Mouse (Mus musculus) kidney, embryonic 16.5 days (tissue): ENCODE measurements around the gene Mcm8. TPM values are rescaled to one million over a fixed set of nuclear protein-coding genes. Genes with fewer than 3 reads are reported as not detected.

Experiments
- ATAC-seq: fragments of 200-750 bp; cut with Nextera tagmentation; 2 replicates; pipeline ENCODE4 v1.8.0; 2017; ENCODE audit warnings: moderate TSS enrichment; ENCODE audit not compliant: low FRiP score, low TSS enrichment
- H3K27ac ChIP-seq: fragments of 300-500 bp; sonication (generic); 2 replicates; pipeline ENCODE4 v1.5.1; 2014; ENCODE audit warnings: low read length
- H3K27me3 ChIP-seq: fragments of 300-500 bp; sonication (generic); 2 replicates; pipeline ENCODE4 v1.6.1; 2014; ENCODE audit warnings: low read length, control low read depth, mixed read lengths; ENCODE audit not compliant: insufficient read depth
- H3K36me3 ChIP-seq: fragments of 300-500 bp; sonication (generic); 2 replicates; pipeline ENCODE4 v1.6.1; 2014; ENCODE audit warnings: low read length, control low read depth, mixed read lengths; ENCODE audit not compliant: insufficient read depth
- H3K4me1 ChIP-seq: fragments of 300-500 bp; sonication (generic); 2 replicates; pipeline ENCODE4 v1.6.1; 2014; ENCODE audit warnings: low read length, control low read depth, mixed read lengths; ENCODE audit not compliant: insufficient read depth
- H3K4me2 ChIP-seq: fragments of 300-500 bp; sonication (generic); replicated peaks from 2 replicates; pipeline ENCODE4 v1.6.1; 2014; ENCODE audit warnings: low read depth, low read length
- H3K4me3 ChIP-seq: fragments of 300-500 bp; sonication (generic); 2 replicates; pipeline ENCODE4 v1.5.1; 2014; ENCODE audit warnings: mild to moderate bottlenecking, low read length
- H3K9ac ChIP-seq: fragments of 300-500 bp; sonication (generic); replicated peaks from 2 replicates; pipeline ENCODE4 v1.6.1; 2014; ENCODE audit warnings: low read length
- H3K9me3 ChIP-seq: fragments of 300-500 bp; sonication (generic); 2 replicates; pipeline ENCODE4 v1.6.1; 2016; ENCODE audit warnings: low read length, control low read depth
- WGBS: fragments of 180-500 bp; shearing (Covaris S2); extraction: QIAGEN DNeasy Blood & Tissue Kit; methylation state at CpG from one replicate; pipeline ENCODE4 v1.1.7; 2014; 5-methylcytosine and 5-hydroxymethylcytosine counted together
- polyA plus RNA-seq: library from polyadenylated mRNA; unstranded; fragments of >200 nt; fragmentation: Nextera tagmentation; extraction: Ambion mirVana; gene quantifications from 2 replicates; pipeline ENCODE4 v1.2.1, GENCODE M21; 2015

The Mcm8 gene
- polyA plus RNA-seq, result 13.8 and 18.1 TPM in 2 replicates

- Histone ChIP-seq H3K4me3 (peak within 1 kb of the TSS; percentile 79), H3K36me3 (peaks cover 16% of the 10 kb centered on the region; the same call in 1 of the 2 replicates), H3K27me3 (no peaks in the 10 kb centered on the region), H3K4me2 (peak within 1 kb of the TSS; percentile 89), H3K9me3 (no peaks in the 10 kb centered on the region), H3K27ac (peak within 1 kb of the TSS; percentile 72), H3K9ac (peak within 1 kb of the TSS; percentile 80), H3K4me1 (peaks cover 17% of the 10 kb centered on the region)
- ATAC-seq, result peak; percentile 100
- WGBS, result under 1% methylated on average over 59 of the region's 59 CpGs
Observed at GRCm38 (mm10) chr2:132815608-132816314, at the start of gene Mcm8, which contains the start of gene Trmt6. Gene Mcm8 (plus strand): TSS chr2:132816141. Gene Trmt6 (minus strand): TSS chr2:132816055.

GRCm38 (mm10) chr2:132770822-132771221 is 45.1 kb upstream of the Mcm8 start:
- H3K4me3 ChIP-seq, result no peak overlapping the region
- H3K4me1 ChIP-seq, result no peaks in the 10 kb centered on the region
- WGBS, result 81% methylated on average over 1 of the region's 1 CpGs

GRCm38 (mm10) chr2:132780978-132781377 is 35.0 kb upstream of the Mcm8 start, which contains the start of gene Chgb:
Gene Chgb (plus strand): TSS chr2:132781278.
- peaks cover 9% of the 10 kb centered on the region; the same call in 1 of the 2 replicates for H3K27me3 ChIP-seq
- H3K4me2 ChIP-seq, result peak within 1 kb of the TSS; percentile 63
- no peak within 1 kb of the TSS for H3K27ac ChIP-seq
- ATAC-seq, result no peak
- H3K4me1 ChIP-seq, result no peaks in the 10 kb centered on the region
- peak within 1 kb of the TSS; percentile 44 for H3K4me3 ChIP-seq
- no peaks in the 10 kb centered on the region for H3K36me3 ChIP-seq
- 8% methylated on average over 4 of the region's 4 CpGs for WGBS
- H3K9ac ChIP-seq, result no peak within 1 kb of the TSS
- H3K9me3 ChIP-seq, result no peaks in the 10 kb centered on the region

More at GRCm38 (mm10) chr2:132770822-132771221, 45.1 kb upstream of the Mcm8 start:
- Histone ChIP-seq H3K27ac (no peak overlapping the region), H3K9me3 (no peaks in the 10 kb centered on the region), H3K9ac (no peak overlapping the region), H3K27me3 (no peaks in the 10 kb centered on the region), H3K36me3 (no peaks in the 10 kb centered on the region), H3K4me2 (no peak overlapping the region)
- ATAC-seq, result no peak

GRCm38 (mm10) chr2:132781439-132782068 is 34.4 kb upstream of the Mcm8 start:
- H3K9ac ChIP-seq, result no peak overlapping the region
- ATAC-seq, result peak; percentile 99
- no peaks in the 10 kb centered on the region for H3K36me3 ChIP-seq
- H3K27me3 ChIP-seq, result peaks cover 9% of the 10 kb centered on the region; the same call in 1 of the 2 replicates
- H3K4me3 ChIP-seq, result peak overlapping the region; percentile 44
- H3K4me1 ChIP-seq, result no peaks in the 10 kb centered on the region
- H3K4me2 ChIP-seq, result peak overlapping the region; percentile 63
- WGBS, result 1% methylated on average over 39 of the region's 41 CpGs
- H3K27ac ChIP-seq, result no peak overlapping the region
- no peaks in the 10 kb centered on the region for H3K9me3 ChIP-seq

GRCm38 (mm10) chr2:132784039-132784438 is 31.9 kb upstream of the Mcm8 start:
- H3K4me3 ChIP-seq, result no peak overlapping the region
- no peaks in the 10 kb centered on the region for H3K36me3 ChIP-seq
- H3K4me2 ChIP-seq, result no peak overlapping the region
- WGBS, result 81% methylated on average over 6 of the region's 6 CpGs
- H3K27me3 ChIP-seq, result peaks cover 9% of the 10 kb centered on the region; the same call in 1 of the 2 replicates
- no peak overlapping the region for H3K9ac ChIP-seq
- ATAC-seq, result no peak
- no peaks in the 10 kb centered on the region for H3K9me3 ChIP-seq
- H3K4me1 ChIP-seq, result no peaks in the 10 kb centered on the region
- no peak overlapping the region for H3K27ac ChIP-seq

- Histone ChIP-seq H3K27me3 (no peaks in the 10 kb centered on the region), H3K4me2 (no peak overlapping the region), H3K9me3 (no peaks in the 10 kb centered on the region), H3K4me3 (no peak overlapping the region), H3K9ac (no peak overlapping the region), H3K27ac (no peak overlapping the region), H3K4me1 (no peaks in the 10 kb centered on the region), H3K36me3 (no peaks in the 10 kb centered on the region)
- 89% methylated on average over 19 of the region's 19 CpGs for WGBS
- no peak for ATAC-seq
Observed at GRCm38 (mm10) chr2:132793441-132794203, 22.3 kb upstream of the Mcm8 start.

- Histone ChIP-seq H3K27ac (no peak overlapping the region), H3K27me3 (no peaks in the 10 kb centered on the region), H3K4me2 (no peak overlapping the region), H3K4me3 (no peak overlapping the region), H3K36me3 (no peaks in the 10 kb centered on the region), H3K4me1 (no peaks in the 10 kb centered on the region), H3K9me3 (no peaks in the 10 kb centered on the region), H3K9ac (no peak overlapping the region)
- 88% methylated on average over 7 of the region's 7 CpGs for WGBS
- ATAC-seq, result no peak
Observed at GRCm38 (mm10) chr2:132794204-132794586, 21.7 kb upstream of the Mcm8 start.

GRCm38 (mm10) chr2:132802976-132803375 is 13.0 kb upstream of the Mcm8 start:
- Histone ChIP-seq H3K9me3 (peaks cover 8% of the 10 kb centered on the region; the same call in 1 of the 2 replicates), H3K27ac (no peak overlapping the region), H3K27me3 (no peaks in the 10 kb centered on the region), H3K36me3 (peaks cover 44% of the 10 kb centered on the region), H3K4me3 (no peak overlapping the region), H3K4me1 (no peaks in the 10 kb centered on the region), H3K4me2 (no peak overlapping the region), H3K9ac (no peak overlapping the region)
- ATAC-seq, result no peak
- WGBS, result 98% methylated on average over 2 of the region's 2 CpGs

- no peak overlapping the region for H3K4me3 ChIP-seq
- H3K4me2 ChIP-seq, result no peak overlapping the region
- H3K9me3 ChIP-seq, result no peaks in the 10 kb centered on the region
- peaks cover 8% of the 10 kb centered on the region; the same call in 1 of the 2 replicates for H3K36me3 ChIP-seq
- 85% methylated on average over 4 of the region's 4 CpGs for WGBS
- no peaks in the 10 kb centered on the region for H3K4me1 ChIP-seq
- no peak overlapping the region for H3K27ac ChIP-seq
- ATAC-seq, result no peak
- H3K9ac ChIP-seq, result no peak overlapping the region
- no peaks in the 10 kb centered on the region for H3K27me3 ChIP-seq
Observed at GRCm38 (mm10) chr2:132841071-132841470, 25.1 kb downstream of the Mcm8 start.
